Mouse (Mus musculus): ENCODE measurements around the gene Ubtd1.
"Not testable (repeated sequence)": the region's sequence is repeated elsewhere in the genome, so short reads cannot be mapped to it uniquely, and the experiment has no call there.

The Ubtd1 gene

GRCm38 (mm10) chr19:42071221-42071620 lies 89.7 kb downstream of the Ubtd1 start:
- no peak for DNase-seq

- no peak for DNase-seq
Observed at GRCm38 (mm10) chr19:42071886-42072608, 90.5 kb downstream of the Ubtd1 start.

DNA sequence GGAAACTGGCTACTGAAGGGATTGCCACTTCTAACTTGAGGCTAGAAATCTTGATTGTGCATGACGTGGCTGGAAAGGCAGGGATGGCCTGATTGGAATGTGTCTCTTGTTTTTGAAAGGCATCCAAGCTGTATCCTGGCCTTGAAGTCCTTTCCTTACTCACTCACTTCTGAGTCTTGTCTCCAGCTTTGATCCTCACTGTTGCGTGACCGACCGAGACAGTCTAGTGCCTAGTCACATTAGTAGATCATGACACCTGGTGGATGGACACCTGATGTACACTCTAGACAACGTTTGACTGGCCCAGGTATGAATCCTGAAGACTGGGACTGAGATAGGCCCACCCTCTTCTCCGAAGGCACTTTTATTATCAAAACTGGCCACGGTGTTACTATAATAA lies 91.2 kb downstream of the Ubtd1 start:
- DNase-seq, result no peak

DNA sequence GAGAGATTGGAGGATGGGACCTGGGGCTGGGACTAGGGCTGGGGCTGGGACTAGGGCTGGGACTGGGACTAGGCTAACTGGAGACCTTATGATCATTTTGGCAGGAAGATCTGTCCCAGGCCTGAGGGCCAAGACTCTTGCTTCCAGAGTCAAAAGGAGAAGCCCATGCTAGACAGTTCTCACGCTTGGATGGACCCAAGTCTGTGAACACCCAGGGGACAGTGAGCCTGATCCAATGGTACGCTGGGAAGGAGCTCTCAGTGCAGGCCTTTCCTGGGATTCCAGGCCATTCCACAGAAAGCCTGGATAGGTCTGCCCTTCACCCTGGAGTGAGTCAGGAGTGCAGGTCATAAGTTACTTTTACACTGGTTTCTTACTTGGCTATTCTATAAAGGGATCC lies 93.5 kb downstream of the Ubtd1 start:
- no peak for DNase-seq

GRCm38 (mm10) chr19:42075992-42076391 lies 94.4 kb downstream of the Ubtd1 start:
- no peak for DNase-seq

- DNase-seq, result no peak
Observed at GRCm38 (mm10) chr19:42078566-42078965, 97.0 kb downstream of the Ubtd1 start.

DNA sequence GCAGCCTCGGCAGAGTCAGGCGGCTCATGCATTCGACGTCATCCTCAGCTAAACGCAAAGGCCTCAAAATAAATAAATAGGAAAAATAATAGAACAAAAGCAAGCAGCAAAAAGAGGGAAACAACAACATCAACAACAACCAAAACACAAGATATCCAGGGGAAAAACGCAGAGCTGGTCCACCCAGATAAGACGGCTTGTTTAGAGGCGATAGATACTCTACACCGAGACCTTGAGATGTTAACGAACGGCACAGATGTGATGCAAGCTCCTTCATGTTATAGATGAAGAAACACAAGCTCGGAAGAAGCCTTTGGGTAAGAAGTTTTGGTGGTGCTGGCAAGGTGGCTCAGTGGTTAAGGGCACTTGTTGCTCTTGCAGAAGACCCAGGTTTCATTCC lies 97.4 kb downstream of the Ubtd1 start:
- no peak for DNase-seq

DNA sequence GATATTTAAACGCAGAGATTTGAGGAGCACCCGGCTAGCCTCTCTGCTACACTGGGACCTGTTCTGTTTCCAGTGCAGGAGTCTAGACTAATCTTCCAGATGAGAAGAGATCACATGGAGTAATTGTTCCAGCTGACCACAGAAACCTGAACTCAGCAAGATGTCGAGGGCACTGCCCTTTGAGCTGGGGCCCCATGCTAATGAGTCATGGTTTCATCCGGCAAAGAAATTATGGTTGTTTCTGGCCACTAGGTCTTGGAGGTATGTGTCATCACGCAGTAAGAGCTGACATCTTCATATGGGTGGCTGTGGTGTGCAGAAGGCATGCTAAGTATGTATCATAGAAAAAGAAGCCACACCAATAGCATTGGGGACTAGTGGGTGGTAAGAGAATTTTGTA lies 98.4 kb downstream of the Ubtd1 start:
- no peak for DNase-seq

GRCm38 (mm10) chr19:42080469-42080868 lies 98.9 kb downstream of the Ubtd1 start:
- DNase-seq, result no peak

DNA sequence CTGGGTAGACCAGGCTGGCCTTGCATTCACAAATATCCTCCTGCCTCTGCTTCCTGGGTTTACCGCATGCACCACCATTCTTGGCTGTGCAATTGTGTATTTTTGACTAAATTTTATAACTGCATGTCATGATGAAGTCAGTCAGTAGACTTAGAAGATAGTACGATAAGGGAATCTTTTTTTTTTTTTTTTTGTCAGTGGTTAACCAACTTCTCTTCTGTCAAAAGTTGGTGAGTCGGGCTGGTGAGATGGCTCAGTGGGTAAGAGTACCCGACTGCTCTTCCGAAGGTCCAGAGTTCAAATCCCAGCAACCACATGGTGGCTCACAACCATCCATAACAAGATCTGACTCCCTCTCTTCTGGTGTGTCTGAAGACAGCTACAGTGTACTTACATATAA lies 100.0 kb downstream of the Ubtd1 start:
- not testable (repeated sequence) for DNase-seq
